Mouse (Mus musculus): ENCODE measurements at regions not wholly inside any gene's neighbourhood (a gene's known extent, or its start where the extent isn't known, plus 50 kb on each side); places are given as distances from the start of the nearest gene placed in this dataset.
A peak's percentile ranks its signal among the peaks of the same experiment; 100 is the strongest.
"Not testable (repeated sequence)": the region's sequence is repeated elsewhere in the genome, so short reads cannot be mapped to it uniquely, and the experiment has no call there.

- DNase-seq (ENCODE audit: low spot score in 2 of 2) = not testable (repeated sequence)
These were observed 535.8 kb downstream of the Mat2b start for GRCm38 (mm10) chr11:40159161-40159560.

- peak; percentile 34 to 70 for DNase-seq (ENCODE audit: low spot score in 2 of 2)
These were observed 545.7 kb downstream of the Mat2b start for GRCm38 (mm10) chr11:40149312-40149711.

- DNase-seq (ENCODE audit: low spot score in 2 of 2) = no peak
These were observed 557.2 kb downstream of the Mat2b start for GRCm38 (mm10) chr11:40137803-40138202.

- DNase-seq (ENCODE audit: low spot score in 2 of 2) = no peak
These were observed 592.4 kb downstream of the Mat2b start for GRCm38 (mm10) chr11:40102613-40103012.

- DNase-seq (ENCODE audit: low spot score in 2 of 2) = no peak
These were observed 620.7 kb downstream of the Mat2b start for GRCm38 (mm10) chr11:40074317-40074716.

- no peak for DNase-seq (ENCODE audit: low spot score in 2 of 2)
These were observed 644.5 kb downstream of the Mat2b start for GRCm38 (mm10) chr11:40050503-40050902.

GRCm38 (mm10) chr11:40027511-40027910 is 667.5 kb downstream of the Mat2b start:
- no peak for DNase-seq (ENCODE audit: low spot score in 2 of 2)

- no peak for DNase-seq (ENCODE audit: low spot score in 2 of 2)
These were observed 695.5 kb downstream of the Mat2b start for GRCm38 (mm10) chr11:39999483-39999882.

GRCm38 (mm10) chr11:39998612-39999011 is 696.4 kb downstream of the Mat2b start:
- no peak for DNase-seq (ENCODE audit: low spot score in 2 of 2)

- no peak for DNase-seq (ENCODE audit: low spot score in 2 of 2)
These were observed 722.4 kb downstream of the Mat2b start for GRCm38 (mm10) chr11:39972585-39972984.

GRCm38 (mm10) chr11:39963705-39964104 is 731.3 kb downstream of the Mat2b start:
- DNase-seq (ENCODE audit: low spot score in 2 of 2) = no peak

GRCm38 (mm10) chr11:39954426-39954825 is 740.6 kb downstream of the Mat2b start:
- no peak for DNase-seq (ENCODE audit: low spot score in 2 of 2)

GRCm38 (mm10) chr11:39944196-39944595 is 750.8 kb downstream of the Mat2b start:
- DNase-seq (ENCODE audit: low spot score in 2 of 2) = no peak

GRCm38 (mm10) chr11:39934216-39934615 is 760.8 kb downstream of the Mat2b start:
- DNase-seq (ENCODE audit: low spot score in 2 of 2) = no peak

GRCm38 (mm10) chr11:39923977-39924527 is 771.0 kb downstream of the Mat2b start:
- DNase-seq (ENCODE audit: low spot score in 2 of 2) = no peak

- no peak for DNase-seq (ENCODE audit: low spot score in 2 of 2)
These were observed 777.2 kb downstream of the Mat2b start for GRCm38 (mm10) chr11:39917716-39918347.

GRCm38 (mm10) chr11:39899644-39900225 is 795.3 kb downstream of the Mat2b start:
- DNase-seq (ENCODE audit: low spot score in 2 of 2) = no peak

- DNase-seq (ENCODE audit: low spot score in 2 of 2) = no peak
These were observed 811.7 kb downstream of the Mat2b start for GRCm38 (mm10) chr11:39883305-39883704.

GRCm38 (mm10) chr11:39868451-39868979 is 826.5 kb downstream of the Mat2b start:
- DNase-seq (ENCODE audit: low spot score in 2 of 2) = no peak

All from frontal cortex, postnatal 14 days (tissue).